Mouse (Mus musculus): ENCODE results near the gene Rapgef1. TPM values are rescaled to one million over a fixed set of nuclear protein-coding genes. Genes with fewer than 3 reads are reported as not detected.

Gene Rapgef1
- total and polyA plus RNA-seq, 3 experiments = 24.3 to 43.3 (median 42.0) TPM

DNA sequence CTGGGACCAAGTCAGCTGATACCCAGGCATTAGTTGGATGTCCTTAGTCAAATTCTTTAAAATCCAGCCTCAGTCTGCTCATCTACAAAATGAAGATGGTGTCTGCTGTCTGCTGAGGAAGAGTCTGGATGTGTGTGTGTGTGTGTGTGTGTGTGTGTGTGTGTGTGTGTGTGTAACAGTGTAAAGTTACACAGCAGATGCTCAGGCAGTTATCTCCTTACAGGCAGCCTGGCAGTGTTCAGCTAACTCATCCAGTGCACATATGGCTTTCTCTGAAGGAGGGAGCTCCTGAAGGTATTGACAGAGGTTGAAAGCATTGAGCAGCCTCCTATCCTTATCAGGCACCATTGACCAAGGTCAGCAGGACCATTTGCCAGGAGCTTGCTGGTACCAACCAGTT, 81.4 kb downstream of the Rapgef1 start:
- ATAC-seq (ENCODE audit: extremely low read depth, insufficient number of reproducible peaks, low FRiP score, poor library complexity, severe bottlenecking) = no peak
- no peak overlapping the region for H3K4me3 ChIP-seq (ENCODE audit: low read depth, low read length)
- H3K36me3 ChIP-seq (replicated peaks) = peaks cover 98% of the 10 kb centered on the region
- no peaks in the 10 kb centered on the region for H3K4me1 ChIP-seq (ENCODE audit: insufficient read depth, low read depth, low read length)
- no peaks in the 10 kb centered on the region for H3K9me3 ChIP-seq (replicated peaks)
- H3K27me3 ChIP-seq (ENCODE audit: insufficient read depth, low read length) = no peaks in the 10 kb centered on the region
- DNase-seq (ENCODE audit: low spot score) = no peak
- no peak for TF ChIP-seq POLR2AphosphoS5 (IDR thresholded peaks at IDR 0.05; ENCODE audit: insufficient replicate concordance, low read depth, low read length)
- TF ChIP-seq CTCF (IDR thresholded peaks at IDR 0.05; ENCODE audit: low read depth, low read length) = no peak
- TF ChIP-seq GATA1 (IDR thresholded peaks at IDR 0.05; ENCODE audit: borderline replicate concordance, low read length) = no peak
- TF ChIP-seq TAL1 (conservative IDR thresholded peaks at IDR 0.05; ENCODE audit: low read depth, low read length) = no peak
- TF ChIP-seq GATA2 (IDR thresholded peaks at IDR 0.05; ENCODE audit: borderline replicate concordance, low read depth, low read length) = no peak

- Histone ChIP-seq H3K9me3 (replicated peaks) (no peaks in the 10 kb centered on the region), H3K27me3 (ENCODE audit: insufficient read depth, low read length) (no peaks in the 10 kb centered on the region), H3K4me3 (ENCODE audit: low read depth, low read length) (no peak overlapping the region), H3K36me3 (replicated peaks) (peaks cover 98% of the 10 kb centered on the region), H3K4me1 (ENCODE audit: insufficient read depth, low read depth, low read length) (no peaks in the 10 kb centered on the region)
- TF ChIP-seq GATA1 (IDR thresholded peaks at IDR 0.05; ENCODE audit: borderline replicate concordance, low read length) = no peak
- no peak for TF ChIP-seq GATA2 (IDR thresholded peaks at IDR 0.05; ENCODE audit: borderline replicate concordance, low read depth, low read length)
- TF ChIP-seq POLR2AphosphoS5 (IDR thresholded peaks at IDR 0.05; ENCODE audit: insufficient replicate concordance, low read depth, low read length) = no peak
- no peak for TF ChIP-seq TAL1 (conservative IDR thresholded peaks at IDR 0.05; ENCODE audit: low read depth, low read length)
- TF ChIP-seq CTCF (IDR thresholded peaks at IDR 0.05; ENCODE audit: low read depth, low read length) = no peak
- ATAC-seq (ENCODE audit: extremely low read depth, insufficient number of reproducible peaks, low FRiP score, poor library complexity, severe bottlenecking) (no peak), DNase-seq (ENCODE audit: low spot score) (no peak)
These were observed 81.9 kb downstream of the Rapgef1 start for GRCm38 (mm10) chr2:29701393-29701792.

GRCm38 (mm10) chr2:29702189-29702588, 82.7 kb downstream of the Rapgef1 start:
- H3K9me3 ChIP-seq (replicated peaks) = no peaks in the 10 kb centered on the region
- H3K4me1 ChIP-seq (ENCODE audit: insufficient read depth, low read depth, low read length) = no peaks in the 10 kb centered on the region
- no peaks in the 10 kb centered on the region for H3K27me3 ChIP-seq (ENCODE audit: insufficient read depth, low read length)
- H3K36me3 ChIP-seq (replicated peaks) = peaks cover 98% of the 10 kb centered on the region
- TF ChIP-seq POLR2AphosphoS5 (IDR thresholded peaks at IDR 0.05; ENCODE audit: insufficient replicate concordance, low read depth, low read length) (no peak), CTCF (IDR thresholded peaks at IDR 0.05; ENCODE audit: low read depth, low read length) (no peak), GATA1 (IDR thresholded peaks at IDR 0.05; ENCODE audit: borderline replicate concordance, low read length) (no peak), TAL1 (conservative IDR thresholded peaks at IDR 0.05; ENCODE audit: low read depth, low read length) (no peak), GATA2 (IDR thresholded peaks at IDR 0.05; ENCODE audit: borderline replicate concordance, low read depth, low read length) (no peak)
- DNase-seq (ENCODE audit: low spot score) = no peak
- no peak overlapping the region for H3K4me3 ChIP-seq (ENCODE audit: low read depth, low read length)
- ATAC-seq (ENCODE audit: extremely low read depth, insufficient number of reproducible peaks, low FRiP score, poor library complexity, severe bottlenecking) = no peak

GRCm38 (mm10) chr2:29703104-29704081, 83.9 kb downstream of the Rapgef1 start:
- TF ChIP-seq POLR2AphosphoS5 (IDR thresholded peaks at IDR 0.05; ENCODE audit: insufficient replicate concordance, low read depth, low read length) (no peak), CTCF (IDR thresholded peaks at IDR 0.05; ENCODE audit: low read depth, low read length) (no peak), GATA2 (IDR thresholded peaks at IDR 0.05; ENCODE audit: borderline replicate concordance, low read depth, low read length) (no peak), GATA1 (IDR thresholded peaks at IDR 0.05; ENCODE audit: borderline replicate concordance, low read length) (no peak), TAL1 (conservative IDR thresholded peaks at IDR 0.05; ENCODE audit: low read depth, low read length) (no peak)
- Histone ChIP-seq H3K36me3 (replicated peaks) (peaks cover 99% of the 10 kb centered on the region), H3K4me3 (ENCODE audit: low read depth, low read length) (no peak overlapping the region), H3K4me1 (ENCODE audit: insufficient read depth, low read depth, low read length) (no peaks in the 10 kb centered on the region), H3K9me3 (replicated peaks) (no peaks in the 10 kb centered on the region), H3K27me3 (ENCODE audit: insufficient read depth, low read length) (no peaks in the 10 kb centered on the region)
- DNase-seq (ENCODE audit: low spot score) = no peak
- no peak for ATAC-seq (ENCODE audit: extremely low read depth, insufficient number of reproducible peaks, low FRiP score, poor library complexity, severe bottlenecking)

- ATAC-seq (ENCODE audit: extremely low read depth, insufficient number of reproducible peaks, low FRiP score, poor library complexity, severe bottlenecking) (no peak), DNase-seq (ENCODE audit: low spot score) (no peak)
- no peaks in the 10 kb centered on the region for H3K4me1 ChIP-seq (ENCODE audit: insufficient read depth, low read depth, low read length)
- no peaks in the 10 kb centered on the region for H3K9me3 ChIP-seq (replicated peaks)
- no peak for TF ChIP-seq POLR2AphosphoS5 (IDR thresholded peaks at IDR 0.05; ENCODE audit: insufficient replicate concordance, low read depth, low read length)
- no peak for TF ChIP-seq CTCF (IDR thresholded peaks at IDR 0.05; ENCODE audit: low read depth, low read length)
- no peak for TF ChIP-seq GATA1 (IDR thresholded peaks at IDR 0.05; ENCODE audit: borderline replicate concordance, low read length)
- no peak for TF ChIP-seq GATA2 (IDR thresholded peaks at IDR 0.05; ENCODE audit: borderline replicate concordance, low read depth, low read length)
- TF ChIP-seq TAL1 (conservative IDR thresholded peaks at IDR 0.05; ENCODE audit: low read depth, low read length) = no peak
- H3K27me3 ChIP-seq (ENCODE audit: insufficient read depth, low read length) = no peaks in the 10 kb centered on the region
- H3K36me3 ChIP-seq (replicated peaks) = peaks cover 95% of the 10 kb centered on the region
- H3K4me3 ChIP-seq (ENCODE audit: low read depth, low read length) = no peak overlapping the region
These were observed 86.0 kb downstream of the Rapgef1 start for GRCm38 (mm10) chr2:29705493-29705892.

Data from G1E (cell line).